Mouse (Mus musculus): ENCODE data around the gene Foxp1. TPM values are rescaled to one million over a fixed set of nuclear protein-coding genes. Genes with fewer than 3 reads are reported as not detected.

The Foxp1 gene
- total RNA-seq, 1 experiment from 2014 or later = 77.4 TPM

- ATAC-seq (replicated peaks; ENCODE audit: low read depth, poor library complexity, severe bottlenecking) = no peak
These were observed 183.8 kb downstream of the Foxp1 start for GRCm38 (mm10) chr6:99338593-99339342.

GRCm38 (mm10) chr6:99338174-99338573 is 184.3 kb downstream of the Foxp1 start:
- ATAC-seq (replicated peaks; ENCODE audit: low read depth, poor library complexity, severe bottlenecking) = no peak

- peak; percentile 23; the same call in 1 of the 2 replicates for ATAC-seq (replicated peaks; ENCODE audit: low read depth, poor library complexity, severe bottlenecking)
These were observed 184.9 kb downstream of the Foxp1 start for GRCm38 (mm10) chr6:99337575-99337974.

- ATAC-seq (replicated peaks; ENCODE audit: low read depth, poor library complexity, severe bottlenecking) = no peak
These were observed 186.3 kb downstream of the Foxp1 start for GRCm38 (mm10) chr6:99336191-99336590.

GRCm38 (mm10) chr6:99335174-99335830 is 187.2 kb downstream of the Foxp1 start:
- no peak for ATAC-seq (replicated peaks; ENCODE audit: low read depth, poor library complexity, severe bottlenecking)

- no peak for ATAC-seq (replicated peaks; ENCODE audit: low read depth, poor library complexity, severe bottlenecking)
These were observed 188.3 kb downstream of the Foxp1 start for GRCm38 (mm10) chr6:99334255-99334654.

- ATAC-seq (replicated peaks; ENCODE audit: low read depth, poor library complexity, severe bottlenecking) = no peak
These were observed 189.4 kb downstream of the Foxp1 start for GRCm38 (mm10) chr6:99333127-99333526.

GRCm38 (mm10) chr6:99330169-99330568 is 192.4 kb downstream of the Foxp1 start:
- no peak for ATAC-seq (replicated peaks; ENCODE audit: low read depth, poor library complexity, severe bottlenecking)

- ATAC-seq (replicated peaks; ENCODE audit: low read depth, poor library complexity, severe bottlenecking) = no peak
These were observed 193.9 kb downstream of the Foxp1 start for GRCm38 (mm10) chr6:99328634-99329033.

GRCm38 (mm10) chr6:99328146-99328545 is 194.4 kb downstream of the Foxp1 start:
- no peak for ATAC-seq (replicated peaks; ENCODE audit: low read depth, poor library complexity, severe bottlenecking)

GRCm38 (mm10) chr6:99327721-99328120 is 194.8 kb downstream of the Foxp1 start:
- ATAC-seq (replicated peaks; ENCODE audit: low read depth, poor library complexity, severe bottlenecking) = no peak

- ATAC-seq (replicated peaks; ENCODE audit: low read depth, poor library complexity, severe bottlenecking) = no peak
These were observed 196.6 kb downstream of the Foxp1 start for GRCm38 (mm10) chr6:99325881-99326280.

GRCm38 (mm10) chr6:99325461-99325860 is 197.1 kb downstream of the Foxp1 start:
- no peak for ATAC-seq (replicated peaks; ENCODE audit: low read depth, poor library complexity, severe bottlenecking)

GRCm38 (mm10) chr6:99322132-99322904 is 200.2 kb downstream of the Foxp1 start:
- no peak for ATAC-seq (replicated peaks; ENCODE audit: low read depth, poor library complexity, severe bottlenecking)

GRCm38 (mm10) chr6:99320444-99320843 is 202.1 kb downstream of the Foxp1 start:
- no peak for ATAC-seq (replicated peaks; ENCODE audit: low read depth, poor library complexity, severe bottlenecking)

GRCm38 (mm10) chr6:99319415-99320405 is 202.8 kb downstream of the Foxp1 start:
- peak; percentile 46 for ATAC-seq (replicated peaks; ENCODE audit: low read depth, poor library complexity, severe bottlenecking)

GRCm38 (mm10) chr6:99314746-99315145 is 207.8 kb downstream of the Foxp1 start:
- no peak for ATAC-seq (replicated peaks; ENCODE audit: low read depth, poor library complexity, severe bottlenecking)

GRCm38 (mm10) chr6:99310529-99310928 is 212.0 kb downstream of the Foxp1 start:
- no peak for ATAC-seq (replicated peaks; ENCODE audit: low read depth, poor library complexity, severe bottlenecking)

GRCm38 (mm10) chr6:99310171-99310500 is 212.4 kb downstream of the Foxp1 start:
- ATAC-seq (replicated peaks; ENCODE audit: low read depth, poor library complexity, severe bottlenecking) = no peak

Measured in common myeloid progenitor, adult 5-6 weeks (primary cell).